Mouse (Mus musculus) erythroblast, embryonic 14.5 days (primary cell): ENCODE data around the gene Spsb1. TPM values are rescaled to one million over a fixed set of nuclear protein-coding genes. Genes with fewer than 3 reads are reported as not detected.

Experiments
- H3K27me3 ChIP-seq: 2 replicates; pipeline ENCODE4 v1.6.1; 2012; ENCODE audit warnings: inconsistent platforms; ENCODE audit not compliant: control insufficient read depth
- H3K36me3 ChIP-seq: 2 replicates; pipeline ENCODE4 v1.6.1; 2012; ENCODE audit warnings: mild to moderate bottlenecking, inconsistent platforms; ENCODE audit not compliant: control insufficient read depth
- H3K4me1 ChIP-seq: 2 replicates; pipeline ENCODE4 v1.6.1; 2012; ENCODE audit warnings: inconsistent platforms; ENCODE audit not compliant: control insufficient read depth
- H3K4me3 ChIP-seq: replicated peaks from 2 replicates; pipeline ENCODE3; 2012; ENCODE audit warnings: moderate library complexity, mild to moderate bottlenecking, inconsistent platforms
- H3K9me3 ChIP-seq: 2 replicates; pipeline ENCODE4 v1.6.1; 2012; ENCODE audit warnings: low read length, inconsistent platforms, mixed read lengths; ENCODE audit not compliant: control insufficient read depth
- GATA1 ChIP-seq: IDR thresholded peaks from 2 replicates; pipeline ENCODE4 v1.6.1; 2012; ENCODE audit warnings: low read length, inconsistent platforms, mixed read lengths
- TAL1 ChIP-seq: IDR thresholded peaks from 3 replicates; pipeline ENCODE4 v1.6.1; 2012; ENCODE audit warnings: low read length, inconsistent platforms, mixed read lengths
- polyA plus RNA-seq: library from polyadenylated mRNA; stranded (reverse); fragments of >175 nt; gene quantifications from 2 replicates; pipeline ENCODE4 v1.2.3, GENCODE M21; 2012

The Spsb1 gene
- polyA plus RNA-seq, 1 experiment = not detected

DNA sequence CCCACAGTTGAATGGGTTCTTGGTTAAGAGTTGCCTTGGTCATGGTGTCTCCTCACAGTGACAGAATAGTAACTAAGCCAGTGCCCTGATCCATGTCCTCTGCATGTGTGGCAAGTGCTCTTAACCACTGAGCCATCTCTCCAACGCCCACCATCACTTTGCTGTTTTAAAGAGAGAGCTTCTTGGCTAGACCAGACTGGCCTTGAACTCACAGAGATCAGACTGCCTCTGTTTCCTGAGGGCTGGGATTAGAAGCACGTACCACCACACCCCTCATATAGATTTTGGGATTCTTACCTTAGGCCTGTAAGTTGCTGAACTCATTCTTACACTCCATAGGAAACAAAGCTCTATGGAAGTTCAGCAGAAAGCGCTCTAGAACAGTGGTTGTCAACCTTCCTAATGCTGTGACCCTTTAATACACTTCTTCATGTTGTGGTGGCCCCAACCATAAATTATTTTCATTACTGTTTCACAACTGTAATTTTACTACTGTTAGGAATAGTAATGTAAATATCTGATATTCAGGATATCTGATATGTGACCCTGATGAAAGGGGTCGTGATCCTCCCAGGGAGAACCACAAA is 101.1 kb downstream of the Spsb1 start:
- peaks cover 32% of the 10 kb centered on the region for H3K27me3 ChIP-seq
- no peaks in the 10 kb centered on the region for H3K9me3 ChIP-seq
- H3K4me1 ChIP-seq = peaks cover 42% of the 10 kb centered on the region
- no peak for TF ChIP-seq TAL1
- no peak for TF ChIP-seq GATA1
- H3K36me3 ChIP-seq = no peaks in the 10 kb centered on the region
- no peak overlapping the region for H3K4me3 ChIP-seq

DNA sequence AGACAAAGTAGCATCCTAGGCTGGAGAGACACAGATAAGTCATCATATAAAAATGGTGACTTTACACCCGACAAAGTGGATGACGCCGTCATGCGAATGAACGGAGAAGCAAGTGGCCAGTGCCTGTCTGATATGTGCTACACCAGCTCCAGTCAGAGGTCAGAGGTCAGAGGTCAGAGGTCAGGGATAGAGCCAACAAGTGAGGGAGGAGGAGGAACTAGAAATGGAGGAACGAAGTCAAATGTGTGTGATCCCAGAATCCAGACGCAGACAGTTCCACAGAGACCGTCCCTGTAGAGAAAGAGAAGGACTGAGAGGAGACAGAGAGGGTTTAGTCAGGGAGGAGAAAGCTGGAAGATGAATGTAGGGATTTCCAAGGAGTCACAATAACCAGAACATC is 103.3 kb downstream of the Spsb1 start:
- Histone ChIP-seq H3K9me3 (no peaks in the 10 kb centered on the region), H3K4me3 (no peak overlapping the region), H3K27me3 (peaks cover 29% of the 10 kb centered on the region), H3K4me1 (peaks cover 30% of the 10 kb centered on the region), H3K36me3 (no peaks in the 10 kb centered on the region)
- no peak for TF ChIP-seq TAL1
- no peak for TF ChIP-seq GATA1

DNA sequence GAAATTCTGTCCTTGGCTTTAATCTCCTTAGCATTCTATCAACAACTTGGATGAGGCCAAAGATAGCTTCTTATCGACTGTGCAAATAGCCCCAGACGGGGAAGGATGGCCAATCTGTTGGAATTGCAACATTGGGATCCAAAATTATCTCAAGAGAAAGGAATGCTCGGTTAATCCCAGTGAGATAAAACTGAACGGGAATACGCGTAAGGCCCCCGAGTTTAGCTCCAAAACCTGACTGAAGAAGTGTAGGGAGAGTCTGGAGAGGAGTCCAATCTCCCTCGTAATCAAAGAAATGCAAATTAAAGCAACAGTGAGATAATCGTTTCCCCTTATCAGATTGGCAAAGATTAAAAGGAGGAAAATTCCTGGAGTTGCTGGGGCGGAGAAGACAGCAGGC is 104.2 kb downstream of the Spsb1 start:
- H3K4me1 ChIP-seq = peaks cover 21% of the 10 kb centered on the region
- H3K36me3 ChIP-seq = no peaks in the 10 kb centered on the region
- TF ChIP-seq GATA1 = no peak
- H3K27me3 ChIP-seq = peaks cover 25% of the 10 kb centered on the region
- no peak overlapping the region for H3K4me3 ChIP-seq
- H3K9me3 ChIP-seq = no peaks in the 10 kb centered on the region

DNA sequence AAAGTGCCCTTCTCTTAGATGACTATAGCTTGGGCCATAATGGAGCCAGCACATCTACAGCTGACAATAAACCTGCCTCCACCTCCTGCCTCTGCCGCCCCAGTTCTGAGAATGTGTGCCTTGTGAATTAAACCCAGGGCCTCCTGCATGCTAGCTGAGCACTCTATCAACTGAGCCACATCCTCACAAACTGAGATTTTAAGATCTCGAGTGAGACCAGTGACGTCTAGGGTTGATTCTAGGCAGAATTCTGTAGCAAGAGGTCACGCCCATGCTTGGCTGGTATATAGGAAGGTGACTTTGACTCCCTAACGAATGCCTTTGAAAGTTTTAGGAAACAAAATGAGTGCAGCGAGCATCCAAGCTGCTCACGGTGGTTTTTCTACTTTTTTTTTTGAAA is 104.8 kb downstream of the Spsb1 start:
- Histone ChIP-seq H3K36me3 (no peaks in the 10 kb centered on the region), H3K4me1 (peaks cover 16% of the 10 kb centered on the region), H3K9me3 (no peaks in the 10 kb centered on the region), H3K27me3 (peaks cover 23% of the 10 kb centered on the region), H3K4me3 (no peak overlapping the region)
- TF ChIP-seq TAL1 (no peak), GATA1 (no peak)

DNA sequence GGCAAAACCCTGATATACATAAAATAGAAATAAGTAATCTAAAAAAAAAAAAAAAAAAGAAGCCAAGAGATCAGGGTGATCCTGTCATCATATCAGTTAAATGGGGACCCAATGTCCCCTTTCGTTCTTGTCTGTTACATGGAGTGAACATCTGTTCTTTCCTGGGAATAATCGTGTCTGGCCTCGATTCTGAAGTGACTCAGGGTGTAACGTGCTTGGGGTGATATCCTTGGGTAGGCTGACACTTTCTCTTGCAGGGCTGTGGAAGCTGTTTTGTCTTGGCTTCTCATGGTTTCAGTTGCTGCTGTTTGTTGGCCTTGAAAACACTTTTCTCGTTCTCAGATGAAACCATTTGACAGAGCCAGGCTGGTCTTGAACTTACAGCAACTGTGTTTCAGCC is 105.8 kb downstream of the Spsb1 start:
- H3K4me3 ChIP-seq = no peak overlapping the region
- peaks cover 6% of the 10 kb centered on the region for H3K4me1 ChIP-seq
- H3K27me3 ChIP-seq = peaks cover 20% of the 10 kb centered on the region; the same call in 1 of the 2 replicates
- H3K36me3 ChIP-seq = no peaks in the 10 kb centered on the region
- no peak for TF ChIP-seq GATA1
- no peak for TF ChIP-seq TAL1
- H3K9me3 ChIP-seq = no peaks in the 10 kb centered on the region

DNA sequence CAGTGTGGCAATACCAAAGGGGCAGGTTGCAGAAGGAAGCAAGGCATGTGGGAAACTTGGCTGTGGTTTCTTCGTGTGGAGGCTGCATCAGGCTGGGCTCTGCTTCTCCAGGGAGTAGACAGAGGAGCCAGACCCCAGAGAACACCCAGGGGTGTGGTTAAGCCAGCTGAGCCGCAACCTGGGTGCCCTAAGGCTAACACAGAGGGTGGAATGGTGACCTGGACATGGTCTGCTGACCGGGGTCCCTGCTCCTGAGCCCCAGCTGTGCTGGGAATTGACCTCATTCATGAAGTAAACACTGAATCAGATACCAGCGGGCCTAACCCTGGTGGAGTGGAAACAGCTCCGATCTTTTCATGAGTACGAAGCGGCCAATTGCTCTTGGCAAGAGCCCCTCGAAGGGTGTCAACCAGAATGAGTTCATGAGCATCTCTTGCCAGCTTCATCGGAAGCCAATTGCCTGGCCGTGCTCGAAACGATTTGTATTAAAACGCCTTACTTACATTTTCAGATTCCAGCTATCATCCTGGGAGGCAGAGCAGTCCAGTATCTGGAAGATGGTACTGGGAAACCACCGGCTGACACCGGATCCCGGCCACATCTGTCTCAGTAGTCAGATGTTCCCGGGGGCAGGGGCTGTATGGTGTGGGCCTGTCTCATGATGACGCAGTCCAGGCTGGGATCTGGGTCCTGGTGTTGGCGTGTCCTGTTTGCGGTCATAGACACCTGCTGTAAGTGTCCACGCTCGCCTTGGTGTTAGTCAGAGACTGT is 107.8 kb downstream of the Spsb1 start:
- Histone ChIP-seq H3K9me3 (no peaks in the 10 kb centered on the region), H3K4me3 (no peak overlapping the region), H3K36me3 (no peaks in the 10 kb centered on the region), H3K4me1 (no peaks in the 10 kb centered on the region; the same call in 1 of the 2 replicates), H3K27me3 (peaks cover 25% of the 10 kb centered on the region; the same call in 1 of the 2 replicates)
- TF ChIP-seq GATA1 (no peak), TAL1 (no peak)

Other genes with a start within 250 kb of the Spsb1 start
- 1.4 and 1.5 TPM in 2 replicates for gene Tmem201, start 217.0 kb downstream of the Spsb1 start, polyA plus RNA-seq
- 0.09 and 0.16 TPM in 2 replicates for gene Slc25a33, start 180.8 kb downstream of the Spsb1 start, polyA plus RNA-seq
- gene H6pd, start 54.0 kb upstream of the Spsb1 start, polyA plus RNA-seq = 0.03 and 0.06 TPM in 2 replicates
- gene Gpr157, start 132.3 kb upstream of the Spsb1 start, polyA plus RNA-seq = 0.01 and 0.02 TPM in 2 replicates
- not detected in 2 replicates for gene Slc2a5, start 164.2 kb upstream of the Spsb1 start, polyA plus RNA-seq
- gene Slc2a7, start 193.9 kb upstream of the Spsb1 start, polyA plus RNA-seq = not detected in 2 replicates
- not detected in 2 replicates for gene Car6, start 246.3 kb upstream of the Spsb1 start, polyA plus RNA-seq